Mouse (Mus musculus): ENCODE results near the gene Klhl1. TPM values are rescaled to one million over a fixed set of nuclear protein-coding genes. Genes with fewer than 3 reads are reported as not detected.

Klhl1 gene
- polyA plus RNA-seq, 1 experiment from 2014 or later = 10.5 TPM

GRCm38 (mm10) chr14:96081681-96082207 lies 437.2 kb downstream of the Klhl1 start:
- H3K9ac ChIP-seq (ENCODE audit: low read depth, low read length) = no peak overlapping the region
- no peak overlapping the region for H3K4me2 ChIP-seq (ENCODE audit: low read length)
- H3K4me3 ChIP-seq (ENCODE audit: low read length) = no peak overlapping the region
- ATAC-seq = no peak
- H3K9me3 ChIP-seq (ENCODE audit: control insufficient read depth, low read length) = no peaks in the 10 kb centered on the region
- H3K4me1 ChIP-seq (ENCODE audit: control insufficient read depth, insufficient read depth, low read depth, low read length) = no peaks in the 10 kb centered on the region
- H3K27ac ChIP-seq (ENCODE audit: low read depth, low read length) = no peak overlapping the region
- 16% methylated on average over 6 of the region's 6 CpGs for WGBS
- H3K36me3 ChIP-seq (ENCODE audit: control insufficient read depth, insufficient read depth, low read length) = no peaks in the 10 kb centered on the region
- H3K27me3 ChIP-seq (replicated peaks; ENCODE audit: control insufficient read depth, insufficient read depth, low read length) = no peaks in the 10 kb centered on the region

GRCm38 (mm10) chr14:96065884-96066283 lies 453.0 kb downstream of the Klhl1 start:
- Histone ChIP-seq H3K9me3 (ENCODE audit: control insufficient read depth, low read length) (no peaks in the 10 kb centered on the region), H3K4me2 (ENCODE audit: low read length) (no peak overlapping the region), H3K9ac (ENCODE audit: low read depth, low read length) (no peak overlapping the region), H3K27ac (ENCODE audit: low read depth, low read length) (no peak overlapping the region), H3K4me1 (ENCODE audit: control insufficient read depth, insufficient read depth, low read depth, low read length) (no peaks in the 10 kb centered on the region), H3K4me3 (ENCODE audit: low read length) (no peak overlapping the region), H3K27me3 (replicated peaks; ENCODE audit: control insufficient read depth, insufficient read depth, low read length) (no peaks in the 10 kb centered on the region), H3K36me3 (ENCODE audit: control insufficient read depth, insufficient read depth, low read length) (no peaks in the 10 kb centered on the region)
- no peak for ATAC-seq
- 73% methylated on average over 3 of the region's 3 CpGs for WGBS

All from hindbrain, embryonic 16.5 days (tissue).